Mouse (Mus musculus) midbrain, embryonic 15.5 days (tissue): ENCODE measurements around the gene Src. TPM values are rescaled to one million over a fixed set of nuclear protein-coding genes. Genes with fewer than 3 reads are reported as not detected.
A peak's percentile ranks its signal among the peaks of the same experiment; 100 is the strongest.

Source experiments
- ATAC-seq: fragments of 200-750 bp; cut with Nextera tagmentation; replicated peaks from 2 replicates; pipeline ENCODE4 v1.8.0; 2017; ENCODE audit warnings: moderate TSS enrichment
- H3K27ac ChIP-seq: fragments of 300-500 bp; sonication (generic); 2 replicates; pipeline ENCODE4 v1.5.1; 2015; ENCODE audit warnings: mild to moderate bottlenecking, inconsistent platforms
- H3K27me3 ChIP-seq: fragments of 300-500 bp; sonication (generic); replicated peaks from 2 replicates; pipeline ENCODE4 v1.6.1; 2015; ENCODE audit warnings: inconsistent platforms
- H3K36me3 ChIP-seq: fragments of 300-500 bp; sonication (generic); replicated peaks from 2 replicates; pipeline ENCODE4 v1.6.1; 2015; ENCODE audit warnings: inconsistent platforms
- H3K4me1 ChIP-seq: fragments of 300-500 bp; sonication (generic); 2 replicates; pipeline ENCODE4 v1.6.1; 2015; ENCODE audit warnings: inconsistent platforms
- H3K4me2 ChIP-seq: fragments of 300-500 bp; sonication (generic); 2 replicates; pipeline ENCODE4 v1.6.1; 2015; ENCODE audit warnings: inconsistent platforms, mild to moderate bottlenecking, moderate library complexity
- H3K4me3 ChIP-seq: fragments of 300-500 bp; sonication (generic); 2 replicates; pipeline ENCODE4 v1.5.1; 2015; ENCODE audit warnings: mild to moderate bottlenecking, inconsistent platforms
- H3K9ac ChIP-seq: fragments of 300-500 bp; sonication (generic); 2 replicates; pipeline ENCODE4 v1.6.1; 2015; ENCODE audit warnings: mild to moderate bottlenecking, inconsistent platforms
- H3K9me3 ChIP-seq: fragments of 300-500 bp; sonication (generic); 2 replicates; pipeline ENCODE4 v1.6.1; 2016; ENCODE audit warnings: inconsistent platforms
- WGBS: fragments of 180-500 bp; shearing (Covaris S2); methylation state at CpG from one replicate; pipeline ENCODE4 v1.1.7; 2015; ENCODE audit warnings: mixed read lengths; 5-methylcytosine and 5-hydroxymethylcytosine counted together
- polyA plus RNA-seq: library from polyadenylated mRNA; unstranded; fragments of >200 nt; fragmentation: Nextera tagmentation; extraction: Ambion mirVana; gene quantifications from 2 replicates; pipeline ENCODE4 v1.2.1, GENCODE M21; 2015

Gene Src
- polyA plus RNA-seq, 1 experiment from 2014 or later: 40.3 TPM

DNA sequence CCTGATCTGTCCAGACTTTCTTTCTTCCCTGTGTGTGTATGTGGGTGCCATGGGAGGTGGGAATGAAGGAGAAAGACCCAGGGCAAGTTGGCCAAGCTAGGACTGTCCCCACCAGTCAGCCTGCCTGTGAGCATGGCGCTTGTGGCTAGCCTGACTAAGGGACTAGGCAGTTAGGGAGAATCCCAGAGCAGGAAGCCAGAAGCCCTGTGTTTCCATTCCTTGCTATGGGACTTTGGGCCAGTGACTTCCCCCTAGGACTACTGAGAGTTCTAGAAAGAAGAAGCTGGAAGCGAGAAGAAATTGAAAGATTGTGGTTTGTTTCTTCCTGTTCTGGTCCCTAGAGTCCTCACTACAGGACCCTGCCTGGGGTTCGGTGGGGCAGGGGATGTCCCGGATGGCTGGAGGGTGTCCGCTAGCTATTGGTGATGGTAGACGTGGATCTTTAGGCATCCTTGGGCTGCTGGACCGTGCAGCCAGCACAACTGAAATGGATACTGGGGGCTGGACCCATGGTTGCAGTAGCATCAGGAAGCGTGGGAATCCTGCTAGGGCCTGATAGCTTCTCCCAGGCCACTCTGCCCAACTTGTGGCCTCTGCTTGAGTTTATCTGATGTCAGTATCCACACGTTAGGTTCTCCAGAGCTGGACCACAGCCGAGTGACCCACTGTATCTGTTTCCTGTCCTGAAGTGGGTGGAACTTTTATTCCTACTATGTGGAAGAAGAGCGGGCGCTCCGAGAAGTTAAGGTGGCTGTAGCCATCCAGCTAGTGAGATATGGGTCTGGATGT lies 10.3 kb downstream of the Src start:
- peaks cover 83% of the 10 kb centered on the region for H3K4me1 ChIP-seq
- ATAC-seq: no peak
- H3K27me3 ChIP-seq: no peaks in the 10 kb centered on the region
- 0 out of 2 replicates have a peak overlapping the region, but pooled peaks have one; percentile 15 for H3K27ac ChIP-seq
- no peak overlapping the region for H3K4me3 ChIP-seq
- H3K9me3 ChIP-seq: no peaks in the 10 kb centered on the region
- H3K4me2 ChIP-seq: no peak overlapping the region
- no peak overlapping the region for H3K9ac ChIP-seq
- 92% methylated on average over 13 of the region's 13 CpGs for WGBS
- H3K36me3 ChIP-seq: no peaks in the 10 kb centered on the region

DNA sequence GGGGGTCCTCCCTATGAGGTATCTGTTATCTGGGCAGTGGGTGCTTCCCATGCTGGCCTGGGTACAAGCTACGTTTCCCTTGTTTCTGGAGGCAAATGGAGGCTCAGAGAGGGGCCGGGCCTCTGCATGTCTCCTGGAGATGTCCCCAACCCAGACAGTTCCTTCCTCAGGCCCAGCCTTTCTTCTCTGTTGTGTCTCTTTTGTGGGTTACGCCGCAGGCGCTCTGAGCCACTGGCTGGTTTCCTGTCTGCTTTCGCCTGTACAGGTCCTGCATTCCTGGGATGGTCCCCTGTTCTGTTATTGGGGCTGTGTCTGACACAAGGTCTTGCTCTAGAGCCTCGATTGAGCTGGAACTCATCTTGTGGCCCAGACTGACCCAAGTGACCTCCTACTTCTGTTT lies 11.5 kb downstream of the Src start:
- Histone ChIP-seq H3K4me3 (no peak overlapping the region), H3K4me1 (peaks cover 90% of the 10 kb centered on the region), H3K4me2 (no peak overlapping the region), H3K9ac (no peak overlapping the region), H3K27ac (0 out of 2 replicates have a peak overlapping the region, but pooled peaks have one; percentile 15), H3K9me3 (no peaks in the 10 kb centered on the region), H3K27me3 (no peaks in the 10 kb centered on the region), H3K36me3 (no peaks in the 10 kb centered on the region)
- 87% methylated on average over 7 of the region's 7 CpGs for WGBS
- no peak for ATAC-seq

DNA sequence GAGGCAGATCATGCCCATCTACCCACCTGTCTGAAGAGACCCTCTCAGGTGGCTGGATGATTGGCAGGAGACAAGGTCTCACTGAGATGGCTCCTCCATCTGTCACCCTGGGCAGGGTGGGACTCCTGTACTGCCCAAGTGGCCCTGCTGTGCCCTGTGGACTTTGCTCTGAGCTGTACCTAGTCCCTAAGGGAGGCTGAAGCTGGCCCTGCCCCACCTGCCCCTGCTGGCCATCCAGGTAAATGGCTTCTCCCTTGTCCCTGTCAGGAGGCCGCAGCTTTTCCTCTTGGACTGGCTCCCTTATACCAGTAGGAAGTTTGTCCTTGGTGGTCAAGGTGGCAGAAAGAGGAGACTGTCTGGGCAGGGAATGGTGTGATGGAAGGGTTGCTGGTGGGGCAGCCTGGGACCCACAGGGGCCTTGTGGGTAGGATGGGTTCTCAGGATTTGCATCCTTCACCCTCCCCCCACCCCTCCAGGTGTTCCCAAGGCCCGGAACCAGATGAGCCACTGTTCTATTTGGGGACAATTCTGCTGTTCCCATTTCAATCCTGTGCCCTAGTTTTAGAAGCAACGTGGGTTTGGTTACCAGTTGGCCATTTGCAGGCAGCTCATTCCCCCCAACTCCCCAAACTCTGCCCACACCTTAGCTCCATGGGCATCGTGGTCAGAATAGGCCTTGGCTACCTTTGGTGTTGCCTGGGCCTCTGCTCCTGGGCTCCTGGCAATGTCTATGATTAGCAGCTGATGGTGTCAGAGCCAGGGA lies 12.6 kb downstream of the Src start:
- Histone ChIP-seq H3K4me2 (no peak overlapping the region), H3K4me1 (peaks cover 84% of the 10 kb centered on the region), H3K9me3 (no peaks in the 10 kb centered on the region), H3K4me3 (no peak overlapping the region), H3K27me3 (no peaks in the 10 kb centered on the region), H3K27ac (0 out of 2 replicates have a peak overlapping the region, but pooled peaks have one; percentile 68), H3K36me3 (no peaks in the 10 kb centered on the region), H3K9ac (no peak overlapping the region)
- ATAC-seq: no peak
- WGBS: 85% methylated on average over 4 of the region's 4 CpGs

DNA sequence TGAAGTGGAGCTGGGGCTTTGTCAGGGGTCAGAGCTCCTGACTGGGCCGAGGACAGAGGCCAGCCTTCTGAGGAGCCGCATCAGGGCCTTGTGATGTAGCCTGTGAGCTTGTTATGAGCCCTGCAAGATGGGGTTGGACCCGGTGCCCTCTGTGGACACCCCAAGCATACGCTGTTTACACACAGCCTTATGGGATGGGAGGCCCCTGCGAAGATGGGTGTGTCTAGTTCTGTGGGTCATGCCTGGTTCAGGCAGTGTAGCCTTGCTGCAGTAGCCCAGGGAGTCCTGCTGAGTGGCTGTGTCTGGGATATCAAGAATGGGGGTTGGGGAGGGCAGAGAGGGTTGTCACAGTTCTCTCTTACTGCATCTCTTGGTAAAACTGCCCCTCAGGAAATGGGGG lies 13.7 kb downstream of the Src start:
- Histone ChIP-seq H3K4me1 (peaks cover 77% of the 10 kb centered on the region), H3K27ac (peak overlapping the region; percentile 68), H3K27me3 (no peaks in the 10 kb centered on the region), H3K9ac (0 out of 2 replicates have a peak overlapping the region, but pooled peaks have one; percentile 2), H3K4me3 (no peak overlapping the region), H3K36me3 (no peaks in the 10 kb centered on the region), H3K4me2 (no peak overlapping the region), H3K9me3 (no peaks in the 10 kb centered on the region)
- no peak for ATAC-seq
- 70% methylated on average over 5 of the region's 5 CpGs for WGBS

DNA sequence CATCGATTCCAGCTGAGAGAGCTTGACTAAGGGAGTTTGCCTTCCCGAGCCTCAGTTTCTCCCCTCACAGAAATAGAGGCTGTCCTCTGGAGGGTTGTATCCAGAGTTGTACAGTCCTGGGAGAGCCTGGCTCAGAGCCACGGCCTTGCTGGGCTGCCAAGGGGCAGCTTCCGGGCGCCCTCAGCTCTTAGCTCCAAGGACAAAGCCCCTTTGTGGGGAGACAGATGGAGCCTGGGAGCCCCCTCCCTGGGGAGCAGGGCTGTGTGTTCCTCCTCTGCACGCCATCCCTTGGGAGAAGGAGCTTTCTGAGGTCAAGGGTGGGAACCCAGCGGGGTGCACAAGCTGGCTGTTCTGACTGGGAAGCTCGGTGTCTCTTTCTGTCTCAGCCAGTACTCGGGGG lies 14.2 kb downstream of the Src start:
- H3K9me3 ChIP-seq: no peaks in the 10 kb centered on the region
- no peak overlapping the region for H3K4me2 ChIP-seq
- H3K9ac ChIP-seq: no peak overlapping the region
- peaks cover 71% of the 10 kb centered on the region for H3K4me1 ChIP-seq
- no peak for ATAC-seq
- no peak overlapping the region for H3K4me3 ChIP-seq
- no peaks in the 10 kb centered on the region for H3K27me3 ChIP-seq
- H3K27ac ChIP-seq: peak overlapping the region; percentile 68
- 54% methylated on average over 9 of the region's 9 CpGs for WGBS
- no peaks in the 10 kb centered on the region for H3K36me3 ChIP-seq

DNA sequence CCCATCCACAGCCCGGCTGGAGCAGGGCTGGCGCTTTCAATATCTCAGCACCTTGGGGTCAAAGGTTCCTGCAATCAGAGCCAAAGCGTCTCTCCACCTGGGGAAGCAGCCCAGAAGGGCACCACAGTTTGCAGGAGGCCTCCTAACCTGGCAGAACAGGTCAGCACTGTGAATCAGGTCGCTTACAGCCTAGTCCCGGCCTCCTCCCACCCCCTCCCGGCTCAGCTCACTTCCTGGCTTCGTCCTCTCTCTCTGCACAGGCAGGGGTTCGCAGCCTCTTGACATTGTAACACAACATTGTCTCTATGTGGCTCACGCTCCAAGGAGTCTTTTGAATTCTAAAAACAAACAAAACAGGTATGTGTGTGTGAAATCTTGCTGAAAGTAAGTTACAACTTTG lies 15.8 kb downstream of the Src start:
- Histone ChIP-seq H3K4me1 (peaks cover 60% of the 10 kb centered on the region), H3K9ac (no peak overlapping the region), H3K9me3 (no peaks in the 10 kb centered on the region), H3K27ac (peak overlapping the region; percentile 31), H3K4me2 (no peak overlapping the region), H3K4me3 (no peak overlapping the region), H3K27me3 (no peaks in the 10 kb centered on the region), H3K36me3 (no peaks in the 10 kb centered on the region)
- 44% methylated on average over 9 of the region's 9 CpGs for WGBS
- no peak for ATAC-seq

DNA sequence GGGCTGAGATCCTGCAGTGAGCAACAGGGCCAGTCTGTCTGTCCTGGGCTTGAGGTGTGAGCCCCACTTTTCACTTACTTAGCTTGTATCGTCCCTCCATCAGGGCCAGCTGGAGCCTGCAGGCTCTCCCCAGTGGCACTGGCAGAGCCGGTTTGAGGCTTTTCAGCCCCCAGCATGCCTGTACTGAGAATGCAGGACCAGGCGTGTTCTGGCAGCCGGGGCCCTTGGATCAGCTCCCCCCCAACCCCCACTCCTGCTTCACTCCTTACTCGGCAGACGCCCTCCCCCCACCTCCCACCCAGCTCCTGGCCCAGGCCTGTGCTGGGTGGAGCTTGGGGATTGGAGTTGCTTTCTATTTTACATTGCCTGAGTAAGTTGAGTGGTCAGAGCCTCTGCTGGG lies 16.3 kb downstream of the Src start:
- Histone ChIP-seq H3K9ac (no peak overlapping the region), H3K4me1 (peaks cover 56% of the 10 kb centered on the region), H3K4me3 (no peak overlapping the region), H3K36me3 (no peaks in the 10 kb centered on the region), H3K4me2 (no peak overlapping the region), H3K27ac (peak overlapping the region; percentile 31; the same call in 1 of the 2 replicates), H3K27me3 (no peaks in the 10 kb centered on the region), H3K9me3 (no peaks in the 10 kb centered on the region)
- ATAC-seq: peak; percentile 31; the same call in 1 of the 2 replicates
- 18% methylated on average over 6 of the region's 6 CpGs for WGBS

DNA sequence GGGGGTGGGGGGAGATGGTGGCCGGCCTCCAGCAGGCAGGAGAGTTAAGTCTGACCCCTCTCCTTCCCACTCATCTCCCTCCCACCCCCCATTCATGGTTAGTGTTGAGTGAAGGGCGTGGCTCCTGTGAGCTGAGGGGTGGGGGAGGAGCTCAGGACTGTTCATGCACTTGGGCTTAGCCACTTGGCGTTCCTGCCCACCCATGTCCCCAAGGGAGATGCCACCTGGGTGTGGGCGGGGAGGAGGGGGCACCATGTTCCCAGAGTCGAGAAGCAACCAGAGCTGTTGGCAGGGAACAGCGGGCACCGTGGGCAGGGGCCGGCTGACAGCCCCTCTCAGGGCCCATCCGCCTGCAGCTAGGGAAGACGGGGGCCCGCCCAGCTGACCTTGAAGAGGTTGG lies 18.3 kb downstream of the Src start:
- Histone ChIP-seq H3K4me1 (peaks cover 38% of the 10 kb centered on the region), H3K36me3 (peaks cover 10% of the 10 kb centered on the region), H3K9ac (no peak overlapping the region), H3K4me2 (no peak overlapping the region), H3K27ac (no peak overlapping the region), H3K9me3 (no peaks in the 10 kb centered on the region), H3K27me3 (no peaks in the 10 kb centered on the region), H3K4me3 (no peak overlapping the region)
- WGBS: 82% methylated on average over 9 of the region's 11 CpGs
- ATAC-seq: no peak

DNA sequence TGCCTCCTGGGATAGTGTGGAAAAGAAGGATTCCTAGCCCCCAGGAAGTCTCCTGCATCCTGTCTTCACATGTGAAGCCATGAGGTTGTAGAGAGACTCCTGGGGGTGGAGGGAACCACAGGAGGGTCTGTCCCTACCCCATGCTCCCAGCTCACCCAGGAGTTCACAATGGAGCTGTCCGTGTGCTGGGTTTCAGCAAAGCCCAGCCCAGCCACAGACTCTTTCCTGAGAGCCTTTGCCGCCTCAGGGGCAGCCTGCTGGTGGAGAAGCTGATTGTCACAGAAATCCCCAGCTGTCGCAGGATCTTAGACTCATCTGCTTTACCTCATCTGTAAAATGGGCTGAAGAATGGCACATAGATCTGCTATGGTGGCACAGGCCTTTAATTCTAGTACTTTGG lies 18.9 kb downstream of the Src start:
- H3K9me3 ChIP-seq: no peaks in the 10 kb centered on the region
- ATAC-seq: no peak
- no peaks in the 10 kb centered on the region for H3K27me3 ChIP-seq
- peaks cover 32% of the 10 kb centered on the region for H3K4me1 ChIP-seq
- H3K27ac ChIP-seq: no peak overlapping the region
- no peak overlapping the region for H3K9ac ChIP-seq
- no peak overlapping the region for H3K4me2 ChIP-seq
- H3K4me3 ChIP-seq: no peak overlapping the region
- 88% methylated on average over 3 of the region's 3 CpGs for WGBS
- H3K36me3 ChIP-seq: peaks cover 10% of the 10 kb centered on the region

DNA sequence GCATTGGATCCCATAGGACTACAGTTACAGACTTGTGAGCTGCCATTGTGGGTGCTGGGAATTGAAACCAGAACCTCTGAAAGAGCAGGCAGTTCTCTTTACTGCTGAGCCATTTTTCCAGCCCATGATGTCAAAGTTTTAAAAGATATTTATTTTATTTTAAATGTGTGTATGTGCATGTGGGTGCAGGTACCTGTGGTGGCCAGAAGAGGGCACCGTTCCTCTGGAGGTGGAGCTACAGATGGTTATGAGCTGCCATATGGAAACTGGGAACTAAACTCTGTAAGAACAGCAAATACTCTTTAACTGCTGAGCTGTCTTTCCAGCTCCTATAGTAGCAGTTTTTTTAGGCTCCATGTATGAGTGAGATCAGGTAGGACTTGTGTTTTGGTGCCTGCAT lies 23.1 kb downstream of the Src start:
- no peaks in the 10 kb centered on the region for H3K9me3 ChIP-seq
- peaks cover 13% of the 10 kb centered on the region for H3K36me3 ChIP-seq
- no peak overlapping the region for H3K27ac ChIP-seq
- H3K9ac ChIP-seq: no peak overlapping the region
- no peaks in the 10 kb centered on the region for H3K27me3 ChIP-seq
- no peak overlapping the region for H3K4me2 ChIP-seq
- H3K4me1 ChIP-seq: peaks cover 3% of the 10 kb centered on the region; the same call in 1 of the 2 replicates
- ATAC-seq: no peak
- no peak overlapping the region for H3K4me3 ChIP-seq
- 100% methylated on average over 1 of the region's 1 CpGs for WGBS

DNA sequence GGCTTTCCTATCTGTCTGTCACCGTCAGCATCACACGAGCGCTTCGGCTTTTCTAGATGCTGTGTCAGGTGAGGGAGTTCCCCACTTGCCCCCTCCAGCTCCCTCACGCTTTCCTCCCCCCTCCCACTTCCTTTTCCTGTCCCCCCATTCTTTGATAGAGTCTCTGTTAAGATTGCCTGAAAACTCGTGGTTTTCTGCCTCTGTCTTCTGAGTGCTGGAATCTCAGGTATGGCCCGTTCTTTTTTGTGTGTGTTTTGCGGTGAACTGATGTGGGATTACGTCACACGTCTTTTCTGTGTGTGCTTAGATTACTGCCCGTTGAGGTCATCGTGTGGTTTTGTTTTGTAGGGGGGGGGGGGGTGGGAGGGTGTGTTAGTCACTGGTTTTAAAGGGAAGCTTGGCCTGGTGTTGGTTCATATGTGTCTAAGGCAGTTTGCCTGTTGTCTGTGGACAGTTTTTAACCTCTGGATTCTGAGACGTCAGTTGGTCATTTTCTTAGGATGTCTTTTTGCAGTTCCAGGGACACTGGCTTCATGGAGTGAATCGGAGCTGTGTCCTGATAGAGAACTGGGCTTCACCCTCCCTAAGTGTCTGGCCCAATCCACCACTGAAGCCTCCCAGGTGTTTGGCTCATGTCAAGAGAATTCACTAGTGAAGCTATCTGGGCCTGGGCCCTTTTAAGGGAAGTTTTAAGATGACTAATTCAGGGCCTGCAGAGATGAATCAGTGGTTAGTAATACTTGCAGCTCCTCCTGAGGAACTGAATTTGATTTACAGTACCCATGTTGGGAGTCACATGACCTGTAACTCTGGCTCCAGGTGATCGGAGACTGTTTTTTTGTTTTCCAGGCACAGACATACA lies 29.3 kb downstream of the Src start:
- Histone ChIP-seq H3K27ac (no peak overlapping the region), H3K36me3 (peaks cover 14% of the 10 kb centered on the region; the same call in 1 of the 2 replicates), H3K9me3 (no peaks in the 10 kb centered on the region), H3K4me1 (no peaks in the 10 kb centered on the region), H3K4me2 (no peak overlapping the region), H3K27me3 (no peaks in the 10 kb centered on the region), H3K4me3 (no peak overlapping the region), H3K9ac (no peak overlapping the region)
- 91% methylated on average over 15 of the region's 15 CpGs for WGBS
- no peak for ATAC-seq

DNA sequence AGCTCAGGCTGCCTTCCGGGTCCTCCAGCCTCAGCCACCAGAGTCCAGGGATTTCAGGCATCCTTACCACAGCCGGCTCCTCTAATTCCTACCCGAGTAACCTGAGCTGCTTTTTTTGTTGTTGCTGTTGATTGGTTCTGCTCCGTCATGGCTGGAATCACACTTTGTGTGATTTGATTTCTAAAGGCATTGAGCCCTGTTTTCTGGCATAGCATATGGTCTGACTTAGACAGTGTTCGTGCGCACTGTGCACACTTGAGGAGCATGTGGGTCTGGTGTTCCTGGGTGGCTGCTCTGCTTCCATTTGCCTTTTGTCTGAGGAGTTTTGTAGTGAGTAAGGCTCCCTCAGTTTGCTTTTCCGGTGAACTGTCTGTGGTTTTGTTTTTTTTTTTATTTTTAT lies 30.1 kb downstream of the Src start:
- 39% methylated on average over 7 of the region's 7 CpGs for WGBS
- no peaks in the 10 kb centered on the region for H3K27me3 ChIP-seq
- no peak overlapping the region for H3K9ac ChIP-seq
- peak; percentile 39; the same call in 1 of the 2 replicates for ATAC-seq
- no peak overlapping the region for H3K4me2 ChIP-seq
- H3K4me3 ChIP-seq: no peak overlapping the region
- H3K4me1 ChIP-seq: no peaks in the 10 kb centered on the region
- H3K27ac ChIP-seq: no peak overlapping the region
- H3K9me3 ChIP-seq: no peaks in the 10 kb centered on the region
- peaks cover 17% of the 10 kb centered on the region; the same call in 1 of the 2 replicates for H3K36me3 ChIP-seq
